Mouse (Mus musculus): Measurements from ENCODE around the gene Tmem136. TPM values are rescaled to one million over a fixed set of nuclear protein-coding genes. Genes with fewer than 3 reads are reported as not detected.

Gene Tmem136
- polyA plus RNA-seq, 1 experiment from 2014 or later, result 5.5 TPM

GRCm38 (mm10) chr9:43061545-43061944, 54.8 kb downstream of the Tmem136 start:
- Histone ChIP-seq H3K27ac (ENCODE audit: low read length) (no peak overlapping the region), H3K36me3 (ENCODE audit: control insufficient read depth, insufficient read depth, low read length) (no peaks in the 10 kb centered on the region)
- 69% methylated on average over 1 of the region's 1 CpGs for WGBS

More at GRCm38 (mm10) chr9:43061545-43061944, 54.8 kb downstream of the Tmem136 start:
- H3K9me3 ChIP-seq (ENCODE audit: control insufficient read depth, low read depth, low read length), result no peaks in the 10 kb centered on the region
- H3K4me3 ChIP-seq (ENCODE audit: low read depth, low read length), result no peak overlapping the region
- ATAC-seq (ENCODE audit: insufficient number of reproducible peaks, insufficient read depth, low FRiP score, low read depth), result no peak
- H3K4me2 ChIP-seq (replicated peaks; ENCODE audit: low read depth, low read length), result no peak overlapping the region
- H3K27me3 ChIP-seq (ENCODE audit: control insufficient read depth, insufficient read depth, low read length), result no peaks in the 10 kb centered on the region
- peaks cover 4% of the 10 kb centered on the region; the same call in 1 of the 2 replicates for H3K4me1 ChIP-seq (ENCODE audit: control insufficient read depth, insufficient read depth, low read length)
- no peak overlapping the region for H3K9ac ChIP-seq (replicated peaks; ENCODE audit: low read depth, low read length)

Other genes starting within 250 kb of the Tmem136 start
- gene Grik4, start 172.1 kb downstream of the Tmem136 start, polyA plus RNA-seq (2014; fragmentation: Nextera tagmentation; extraction: Ambion mirVana), result 0.52 and 1.4 TPM in 2 replicates
- gene Arhgef12, start 9.3 kb downstream of the Tmem136 start, polyA plus RNA-seq (2014; fragmentation: Nextera tagmentation; extraction: Ambion mirVana), result 27.1 and 30.3 TPM in 2 replicates
- gene Pou2f3, start 93.8 kb upstream of the Tmem136 start, polyA plus RNA-seq (2014; fragmentation: Nextera tagmentation; extraction: Ambion mirVana), result 0.27 and 0.71 TPM in 2 replicates
- 92.9 and 99.3 TPM in 2 replicates for gene Oaf, start 123.3 kb upstream of the Tmem136 start, polyA plus RNA-seq (2014; fragmentation: Nextera tagmentation; extraction: Ambion mirVana)
- 24.6 and 27.9 TPM in 2 replicates for gene Trim29, start 194.3 kb upstream of the Tmem136 start, polyA plus RNA-seq (2014; fragmentation: Nextera tagmentation; extraction: Ambion mirVana)

All from stomach, embryonic 14.5 days (tissue).